Mouse (Mus musculus) embryonic facial prominence, embryonic 14.5 days (tissue): ENCODE measurements around the gene Nrn1. TPM values are rescaled to one million over a fixed set of nuclear protein-coding genes. Genes with fewer than 3 reads are reported as not detected.

Source experiments
- ATAC-seq: fragments of 200-750 bp; cut with Nextera tagmentation; 2 replicates; pipeline ENCODE4 v1.8.0; 2017; ENCODE audit warnings: low read depth, moderate number of reproducible peaks, moderate TSS enrichment
- DNase-seq: peaks from one replicate; pipeline ENCODE4 v3.0.0-alpha.2; 2015; ENCODE audit warnings: low spot score
- H3K27ac ChIP-seq: fragments of 300-500 bp; sonication (generic); replicated peaks from 2 replicates; pipeline ENCODE4 v1.5.1; 2014; ENCODE audit warnings: low read depth, mild to moderate bottlenecking, low read length, moderate library complexity
- H3K27me3 ChIP-seq: fragments of 300-500 bp; sonication (generic); replicated peaks from 2 replicates; pipeline ENCODE4 v1.6.1; 2014; ENCODE audit warnings: low read length; ENCODE audit not compliant: control insufficient read depth, insufficient read depth
- H3K36me3 ChIP-seq: fragments of 300-500 bp; sonication (generic); 2 replicates; pipeline ENCODE4 v1.6.1; 2014; ENCODE audit warnings: low read length, mixed read lengths; ENCODE audit not compliant: control insufficient read depth, insufficient read depth
- H3K4me1 ChIP-seq: fragments of 300-500 bp; sonication (generic); 2 replicates; pipeline ENCODE4 v1.6.1; 2014; ENCODE audit warnings: antibody characterized with exemption, low read length; ENCODE audit not compliant: control insufficient read depth, insufficient read depth
- H3K4me2 ChIP-seq: fragments of 300-500 bp; sonication (generic); 2 replicates; pipeline ENCODE4 v1.6.1; 2014; ENCODE audit warnings: low read depth, mild to moderate bottlenecking, low read length, moderate library complexity, mixed read lengths
- H3K4me3 ChIP-seq: fragments of 300-500 bp; sonication (generic); 2 replicates; pipeline ENCODE4 v1.5.1; 2014; ENCODE audit warnings: low read depth, mild to moderate bottlenecking, low read length
- H3K9ac ChIP-seq: fragments of 300-500 bp; sonication (generic); 2 replicates; pipeline ENCODE4 v1.6.1; 2014; ENCODE audit warnings: low read depth, mild to moderate bottlenecking, low read length, moderate library complexity, mixed read lengths
- H3K9me3 ChIP-seq: fragments of 300-500 bp; sonication (generic); 2 replicates; pipeline ENCODE4 v1.6.1; 2016; ENCODE audit warnings: low read length; ENCODE audit not compliant: control insufficient read depth
- WGBS: fragments of 180-500 bp; shearing (Covaris S2); extraction: QIAGEN DNeasy Blood & Tissue Kit; methylation state at CpG from one replicate; pipeline ENCODE4 v1.1.7; 2014; 5-methylcytosine and 5-hydroxymethylcytosine counted together
- polyA plus RNA-seq: library from polyadenylated mRNA; unstranded; fragments of >200 nt; fragmentation: Nextera tagmentation; extraction: Ambion mirVana; gene quantifications from 2 replicates; pipeline ENCODE4 v1.2.1, GENCODE M21; 2014

The Nrn1 gene
- polyA plus RNA-seq, 1 experiment from 2014 or later = 12.0 TPM

DNA sequence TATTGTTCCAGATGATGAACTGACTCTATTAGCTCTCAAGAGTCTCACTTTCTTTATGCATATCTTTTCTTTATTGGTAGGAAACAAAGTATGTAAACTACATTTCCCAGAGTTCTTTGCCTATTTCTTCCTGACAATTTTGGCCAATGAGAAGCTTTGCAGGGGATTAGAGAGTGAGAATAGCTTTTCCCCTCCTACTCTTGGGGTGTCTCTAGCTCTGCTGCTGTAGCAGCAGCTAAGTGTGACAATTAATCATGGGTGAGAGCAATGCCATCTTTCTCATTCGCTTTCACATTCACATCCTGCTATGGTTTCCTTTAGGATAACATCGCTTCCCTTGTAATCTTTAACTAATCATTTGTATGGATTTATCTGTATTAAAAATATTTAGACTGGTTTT is 18.2 kb downstream of the Nrn1 start:
- H3K27ac ChIP-seq = no peak overlapping the region
- no peak overlapping the region for H3K4me3 ChIP-seq
- no peak for DNase-seq
- no peak for ATAC-seq
- no peaks in the 10 kb centered on the region for H3K9me3 ChIP-seq
- no peak overlapping the region for H3K9ac ChIP-seq
- H3K4me1 ChIP-seq = no peaks in the 10 kb centered on the region
- no peak overlapping the region for H3K4me2 ChIP-seq
- WGBS = 57% methylated on average over 2 of the region's 2 CpGs
- peaks cover 13% of the 10 kb centered on the region for H3K27me3 ChIP-seq
- H3K36me3 ChIP-seq = no peaks in the 10 kb centered on the region

DNA sequence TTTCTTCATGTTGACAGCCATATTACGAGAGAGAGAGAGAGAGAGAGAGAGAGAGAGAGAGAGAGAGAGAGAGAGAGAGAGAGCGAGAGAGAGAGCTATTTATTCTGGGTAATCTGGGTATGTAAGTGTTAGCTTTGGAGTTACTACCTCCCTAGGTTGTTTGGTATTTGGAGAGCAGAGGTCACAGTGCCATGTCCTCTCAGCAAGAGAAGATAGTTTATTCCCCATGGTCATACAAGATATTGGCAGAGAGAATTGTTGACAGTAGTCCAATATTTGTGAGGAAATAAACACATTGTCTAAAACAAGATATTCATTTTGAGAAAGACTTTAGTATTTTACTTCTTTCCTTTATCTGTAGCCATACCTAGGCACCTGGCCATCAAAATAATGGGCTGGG is 20.8 kb downstream of the Nrn1 start:
- Histone ChIP-seq H3K27me3 (no peaks in the 10 kb centered on the region; the same call in 1 of the 2 replicates), H3K4me1 (no peaks in the 10 kb centered on the region), H3K36me3 (no peaks in the 10 kb centered on the region), H3K4me2 (no peak overlapping the region), H3K27ac (no peak overlapping the region), H3K9me3 (no peaks in the 10 kb centered on the region), H3K9ac (no peak overlapping the region), H3K4me3 (no peak overlapping the region)
- no peak for ATAC-seq
- no peak for DNase-seq
- 65% methylated on average over 2 of the region's 2 CpGs for WGBS

DNA sequence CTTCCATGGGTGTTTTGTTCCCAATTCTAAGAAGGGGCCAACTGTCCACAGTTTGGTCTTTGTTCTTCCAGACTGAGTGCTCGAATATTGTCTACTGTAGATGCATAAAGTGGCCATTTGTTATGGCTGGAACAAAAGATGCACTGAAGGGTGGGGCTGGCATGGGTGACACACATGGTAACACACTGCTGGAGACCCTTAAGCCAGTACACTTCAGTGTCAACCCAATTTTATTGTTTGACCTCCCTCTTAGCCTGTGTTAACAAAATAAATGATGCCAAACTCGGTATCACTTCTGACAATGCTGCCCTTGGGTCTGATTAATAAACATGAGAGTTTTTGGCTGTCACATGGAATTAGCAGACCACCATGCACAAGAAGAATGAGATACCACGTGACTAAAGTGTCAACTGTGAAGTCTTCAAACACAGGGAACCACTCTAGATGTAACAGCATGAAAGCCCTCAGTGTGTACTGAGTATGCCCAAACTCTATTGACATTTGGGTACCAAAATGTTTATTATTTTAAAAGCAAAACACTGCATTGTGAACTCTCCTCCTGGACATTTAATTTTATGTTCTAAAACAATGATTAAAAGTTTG is 27.7 kb downstream of the Nrn1 start:
- 63% methylated on average over 3 of the region's 3 CpGs for WGBS
- Histone ChIP-seq H3K27ac (no peak overlapping the region), H3K9ac (no peak overlapping the region), H3K4me1 (no peaks in the 10 kb centered on the region), H3K27me3 (no peaks in the 10 kb centered on the region), H3K4me2 (no peak overlapping the region), H3K36me3 (no peaks in the 10 kb centered on the region), H3K4me3 (no peak overlapping the region), H3K9me3 (no peaks in the 10 kb centered on the region)
- DNase-seq (no peak), ATAC-seq (no peak)

DNA sequence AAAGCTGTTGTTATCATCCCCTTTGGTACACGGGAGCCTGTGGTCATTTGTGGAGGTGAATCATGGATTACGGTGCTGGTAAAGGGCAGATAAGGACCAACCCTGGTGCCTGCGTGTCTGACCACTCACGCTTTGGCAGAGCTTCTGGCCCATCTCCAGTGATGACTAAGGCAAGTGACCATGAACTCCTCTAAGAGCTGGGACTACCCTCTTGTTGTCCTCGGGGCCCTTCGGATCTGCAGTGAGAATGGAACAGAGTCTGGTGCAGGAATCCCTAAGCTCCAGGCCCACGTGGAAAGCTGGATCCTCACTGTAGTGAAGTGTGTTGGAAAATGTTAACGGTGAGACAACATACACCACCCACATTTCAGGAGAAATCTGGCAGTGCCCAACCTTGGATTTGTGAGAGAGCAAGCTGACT is 38.6 kb downstream of the Nrn1 start:
- no peak for DNase-seq
- H3K36me3 ChIP-seq = no peaks in the 10 kb centered on the region
- H3K4me1 ChIP-seq = no peaks in the 10 kb centered on the region
- H3K4me3 ChIP-seq = no peak overlapping the region
- no peaks in the 10 kb centered on the region for H3K9me3 ChIP-seq
- no peak overlapping the region for H3K27ac ChIP-seq
- WGBS = 92% methylated on average over 8 of the region's 8 CpGs
- no peak for ATAC-seq
- H3K9ac ChIP-seq = no peak overlapping the region
- H3K27me3 ChIP-seq = no peaks in the 10 kb centered on the region
- H3K4me2 ChIP-seq = no peak overlapping the region

DNA sequence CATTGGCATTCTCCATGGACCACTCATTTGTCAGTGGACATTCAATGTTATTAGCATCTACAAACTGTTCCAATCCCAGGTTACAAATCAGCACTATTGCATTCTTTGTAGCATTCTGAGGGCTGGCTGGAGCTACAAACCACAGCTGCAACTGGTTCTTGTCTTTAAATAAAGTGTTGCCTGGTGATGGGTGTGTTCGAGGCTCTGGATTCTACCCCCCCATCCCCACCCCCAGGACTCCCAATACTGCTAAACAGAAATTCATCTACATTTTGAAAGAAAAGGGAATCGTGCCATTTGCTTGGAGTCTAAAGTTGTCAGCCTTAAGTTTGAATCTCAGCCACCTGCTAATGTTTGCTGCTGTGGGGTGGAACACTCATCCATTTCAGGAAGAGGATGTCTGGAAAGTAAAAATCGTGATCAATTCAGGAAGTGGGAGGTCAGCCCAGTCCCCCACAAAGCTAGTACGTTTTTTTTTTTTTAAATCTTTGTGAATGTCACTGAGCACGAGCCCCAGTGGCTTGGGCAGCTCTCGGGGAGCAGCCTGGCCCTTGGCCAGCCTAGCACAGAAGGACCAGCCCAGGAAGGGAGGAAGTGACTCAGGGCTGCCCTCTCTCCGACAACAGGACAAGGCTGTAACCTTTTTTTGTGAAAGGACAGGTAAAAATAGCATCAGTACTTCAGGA is 39.3 kb downstream of the Nrn1 start:
- H3K4me2 ChIP-seq = no peak overlapping the region
- H3K36me3 ChIP-seq = no peaks in the 10 kb centered on the region
- H3K9ac ChIP-seq = no peak overlapping the region
- H3K27me3 ChIP-seq = no peaks in the 10 kb centered on the region
- DNase-seq (no peak), ATAC-seq (no peak)
- no peaks in the 10 kb centered on the region for H3K4me1 ChIP-seq
- no peak overlapping the region for H3K4me3 ChIP-seq
- H3K27ac ChIP-seq = no peak overlapping the region
- 52% methylated on average over 7 of the region's 7 CpGs for WGBS
- no peaks in the 10 kb centered on the region for H3K9me3 ChIP-seq

DNA sequence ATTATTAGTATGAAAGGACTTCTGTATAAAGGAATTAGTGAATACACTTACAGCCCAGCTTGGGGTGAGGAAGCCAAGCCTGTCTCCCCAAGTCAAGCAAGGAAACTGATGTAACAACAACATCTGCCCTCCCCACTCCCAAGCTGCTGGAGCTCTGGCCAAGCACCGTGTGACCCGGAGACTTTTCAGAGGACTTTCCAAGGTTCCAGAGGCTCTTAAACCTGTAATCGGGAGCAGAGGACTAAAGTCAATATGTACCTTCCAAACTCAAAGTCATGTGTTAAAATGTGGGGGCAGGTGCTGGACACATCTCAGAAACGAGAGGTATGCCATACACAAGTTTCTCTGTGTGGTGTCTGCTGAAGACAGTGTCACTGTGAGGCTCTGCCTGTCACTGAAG is 51.4 kb downstream of the Nrn1 start:
- no peak for ATAC-seq
- Histone ChIP-seq H3K4me2 (no peak overlapping the region), H3K27ac (no peak overlapping the region), H3K4me1 (no peaks in the 10 kb centered on the region), H3K9ac (no peak overlapping the region), H3K4me3 (no peak overlapping the region), H3K36me3 (no peaks in the 10 kb centered on the region), H3K27me3 (no peaks in the 10 kb centered on the region), H3K9me3 (no peaks in the 10 kb centered on the region)
- DNase-seq = no peak
- 75% methylated on average over 4 of the region's 4 CpGs for WGBS

DNA sequence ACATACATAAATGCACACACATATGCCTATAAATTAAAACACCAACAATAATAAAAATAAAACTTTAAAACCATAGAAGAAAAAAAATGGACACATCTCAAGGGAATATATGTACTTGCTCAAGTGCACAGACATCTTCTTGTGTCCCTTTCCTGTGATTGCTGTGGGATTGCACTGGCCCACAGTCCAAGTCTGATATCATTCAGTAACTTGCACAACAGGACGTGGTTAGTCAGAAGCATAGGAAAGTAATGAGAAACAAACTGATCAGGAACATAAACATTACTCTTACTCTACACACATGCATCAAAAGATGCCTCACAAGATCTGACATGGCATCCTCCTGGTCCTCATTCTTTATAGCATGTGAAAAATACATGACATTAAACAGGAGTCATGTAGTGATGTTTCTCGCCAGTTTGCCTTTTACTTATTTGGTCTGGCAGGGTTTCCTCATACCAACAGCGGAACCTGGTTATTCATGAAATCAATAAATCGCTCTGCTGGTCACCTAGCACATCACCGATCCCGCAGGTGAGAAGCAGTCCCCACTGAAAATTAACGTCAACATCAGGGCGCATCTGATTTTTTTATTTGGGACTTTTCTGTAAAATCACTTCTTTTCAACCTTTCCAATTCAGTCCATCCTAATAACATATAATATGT is 54.1 kb downstream of the Nrn1 start:
- H3K27me3 ChIP-seq = no peaks in the 10 kb centered on the region
- no peak overlapping the region for H3K4me3 ChIP-seq
- H3K4me2 ChIP-seq = no peak overlapping the region
- no peak overlapping the region for H3K27ac ChIP-seq
- no peaks in the 10 kb centered on the region for H3K4me1 ChIP-seq
- no peaks in the 10 kb centered on the region for H3K9me3 ChIP-seq
- DNase-seq (no peak), ATAC-seq (no peak)
- WGBS = 87% methylated on average over 8 of the region's 8 CpGs
- H3K36me3 ChIP-seq = no peaks in the 10 kb centered on the region
- no peak overlapping the region for H3K9ac ChIP-seq

DNA sequence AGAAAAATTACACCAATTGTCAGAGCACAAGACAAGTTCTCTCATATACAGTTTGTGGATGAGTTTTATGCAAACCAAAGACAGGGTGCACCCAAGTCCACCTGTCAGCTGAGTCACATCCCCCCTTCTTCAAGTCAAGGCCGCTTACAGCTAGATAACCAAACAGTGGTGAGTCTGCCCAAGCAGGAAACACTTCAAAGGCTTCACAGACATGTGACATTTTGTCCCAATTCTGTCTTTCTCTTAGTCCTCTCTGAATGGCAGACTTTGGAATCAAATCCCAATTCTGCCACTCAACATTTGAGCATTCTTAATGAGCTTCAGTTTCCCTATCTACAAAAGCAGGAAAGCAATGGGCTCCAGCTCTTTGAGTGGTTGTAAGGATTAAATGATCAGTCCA is 55.6 kb downstream of the Nrn1 start:
- ATAC-seq (no peak), DNase-seq (no peak)
- no peak overlapping the region for H3K27ac ChIP-seq
- 71% methylated on average over 1 of the region's 1 CpGs for WGBS
- H3K4me2 ChIP-seq = no peak overlapping the region
- H3K4me3 ChIP-seq = no peak overlapping the region
- H3K9ac ChIP-seq = no peak overlapping the region
- no peaks in the 10 kb centered on the region for H3K27me3 ChIP-seq
- no peaks in the 10 kb centered on the region for H3K36me3 ChIP-seq
- H3K4me1 ChIP-seq = no peaks in the 10 kb centered on the region
- H3K9me3 ChIP-seq = no peaks in the 10 kb centered on the region
